15 mouse cellular contexts compared by ENCODE assay signal in genomic region chr2:51058158-51058557, GRCm38 (mm10).
"Had no signal": no experiment of that assay in that cellular context is flagged by ENCODE, and none has a peak within 500 bp of the region (broad histone marks: within the 10 kb centered on the region; RNA-seq: fewer than 3 reads in every experiment).

No protein-coding gene starts in this region.

- ATAC-seq: midbrain, embryonic 15.5 days had no signal

- H3K27me3 ChIP-seq: kidney, embryonic 15.5 days; limb, embryonic 13.5 days; midbrain, embryonic 15.5 days; neural tube, embryonic 13.5 days had no signal

- H3K9ac ChIP-seq: kidney, embryonic 15.5 days; limb, embryonic 13.5 days; liver, embryonic 14.5 days; midbrain, embryonic 15.5 days; neural tube, embryonic 13.5 days had no signal

- H3K9me3 ChIP-seq: kidney, embryonic 15.5 days; neural tube, embryonic 13.5 days had no signal

- DNase-seq: kidney, adult 2 months; kidney, postnatal 14 days; left cerebral cortex, postnatal 4 days; lung, adult 18-20 months; lung, postnatal 36 days; retina, postnatal 1 day; right cerebral cortex, postnatal 4 days; spleen, adult 18-20 months; thymus, adult 18-20 months; thymus, postnatal 14 days had no signal

- H3K27ac ChIP-seq: kidney, embryonic 15.5 days; limb, embryonic 13.5 days; liver, embryonic 14.5 days; midbrain, embryonic 15.5 days; neural tube, embryonic 13.5 days had no signal

- H3K4me3 ChIP-seq: kidney, embryonic 15.5 days; limb, embryonic 13.5 days; midbrain, embryonic 15.5 days; neural tube, embryonic 13.5 days had no signal

- H3K4me2 ChIP-seq: kidney, embryonic 15.5 days; limb, embryonic 13.5 days; midbrain, embryonic 15.5 days; neural tube, embryonic 13.5 days had no signal

- H3K36me3 ChIP-seq: kidney, embryonic 15.5 days; limb, embryonic 13.5 days; midbrain, embryonic 15.5 days; neural tube, embryonic 13.5 days had no signal
